Mouse (Mus musculus) inflammation-experienced regulatory T-cells, adult 6 months (primary cell): ENCODE measurements around the gene Gm3460. TPM values are rescaled to one million over a fixed set of nuclear protein-coding genes. Genes with fewer than 3 reads are reported as not detected.
"Not testable (repeated sequence)": the region's sequence is repeated elsewhere in the genome, so short reads cannot be mapped to it uniquely, and the experiment has no call there.

Experiments
- ATAC-seq: one replicate; pipeline ENCODE4 v1.8.0; 2017
- polyA plus RNA-seq, 3 experiments: library from polyadenylated mRNA; unstranded; fragments of 100-300 nt; shearing (Covaris generic); gene quantifications; one replicate each; pipeline ENCODE4 v1.2.1; 2017

Gene Gm3460
- polyA plus RNA-seq, result not detected

GRCm38 (mm10) chr14:6622318-6622717 lies at the start of gene Gm3460:
Gene Gm3460, minus strand, starts transcription at chr14:6622418.
- not testable (repeated sequence) for ATAC-seq

- not testable (repeated sequence) for ATAC-seq
These were observed 15.8 kb downstream of the Gm3460 start for GRCm38 (mm10) chr14:6606436-6606835.

- not testable (repeated sequence) for ATAC-seq
These were observed 17.2 kb downstream of the Gm3460 start for GRCm38 (mm10) chr14:6605004-6605403.

GRCm38 (mm10) chr14:6604551-6604950 lies 17.7 kb downstream of the Gm3460 start:
- not testable (repeated sequence) for ATAC-seq

- ATAC-seq, result not testable (repeated sequence)
These were observed 31.7 kb downstream of the Gm3460 start, which contains the start of gene Gm3629 for GRCm38 (mm10) chr14:6590513-6590912. Gene Gm3629, minus strand, starts transcription at chr14:6590613.

Other genes with a start within 250 kb of the Gm3460 start
- not detected for gene Gm16440, start 232.1 kb downstream of the Gm3460 start, polyA plus RNA-seq
- gene Gm3591, start 209.9 kb downstream of the Gm3460 start, polyA plus RNA-seq, result 10 to 100 TPM in 1 of 3 experiments, 1 to 10 TPM in 1, under 1 TPM in 1; 0.54 to 10.3 (median 1.9) TPM
- gene Gm3594, start 177.8 kb downstream of the Gm3460 start, polyA plus RNA-seq, result not detected
- under 1 TPM in 1 of 3 experiments, not detected in 2; 0.36 TPM for gene Gm8356, start 85.1 kb downstream of the Gm3460 start, polyA plus RNA-seq
- 1 to 10 TPM in 1 of 3 experiments, under 1 TPM in 1, not detected in 1; 0.86 to 2.5 TPM for gene Gm3629, start 31.8 kb downstream of the Gm3460 start, polyA plus RNA-seq
- gene Gm10251, start 61.8 kb upstream of the Gm3460 start, polyA plus RNA-seq, result not detected
- under 1 TPM in 1 of 3 experiments, not detected in 2; 0.41 TPM for gene Gm8050, start 97.8 kb upstream of the Gm3460 start, polyA plus RNA-seq
- 10 to 100 TPM in 2 of 3 experiments, 1 to 10 TPM in 1; 7.7 to 31.5 (median 18.7) TPM for gene Gm3636, start 119.9 kb upstream of the Gm3460 start, polyA plus RNA-seq
- gene Gm8362, start 152.0 kb upstream of the Gm3460 start, polyA plus RNA-seq, result under 1 TPM in 2 of 3 experiments, not detected in 1; 0.36 to 0.55 TPM
- not detected for gene Gm3642, start 217.9 kb upstream of the Gm3460 start, polyA plus RNA-seq